Mouse (Mus musculus): ENCODE measurements at regions not wholly inside any gene's neighbourhood (a gene's known extent, or its start where the extent isn't known, plus 50 kb on each side); places are given as distances from the start of the nearest gene placed in this dataset.
A peak's percentile ranks its signal among the peaks of the same experiment; 100 is the strongest.

DNA sequence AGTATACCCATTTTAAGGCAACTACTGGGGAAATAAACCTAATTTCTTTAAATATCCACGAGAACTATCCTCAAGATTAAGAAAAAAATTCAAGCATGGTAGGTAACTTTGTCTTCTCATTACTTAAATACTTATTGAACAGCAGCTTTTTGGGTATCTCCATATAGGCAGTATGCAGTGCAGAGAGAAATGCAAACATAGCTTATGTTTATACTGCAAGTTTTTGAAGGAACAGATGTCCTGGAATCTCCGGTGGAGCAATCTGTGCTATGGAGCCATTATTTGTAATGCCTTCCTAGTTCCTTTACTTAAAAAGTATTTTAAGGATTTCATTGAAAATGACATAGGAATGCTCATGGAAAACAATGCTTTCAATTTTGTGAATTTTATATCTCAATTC, 91.7 kb upstream of the Adgrb3 start:
- peak; percentile 1 for DNase-seq

DNA sequence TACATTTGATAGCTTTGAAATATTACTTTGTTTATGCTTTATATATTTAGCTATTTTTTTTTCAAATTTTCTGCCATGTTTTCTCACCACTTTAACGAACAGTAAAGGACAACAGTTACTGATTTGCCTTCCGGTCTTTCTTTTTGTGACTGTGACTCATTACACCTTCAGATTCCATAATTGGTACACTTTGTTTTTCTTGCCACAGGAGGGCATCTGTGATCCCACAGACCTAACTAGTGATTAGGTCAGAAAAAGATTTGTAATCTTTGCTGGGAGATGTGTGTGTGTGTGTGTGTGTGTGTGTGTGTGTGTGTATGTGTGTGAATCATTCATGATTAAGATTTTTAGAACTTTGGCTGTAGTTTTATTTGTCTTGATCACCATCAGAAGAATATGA, 64.7 kb upstream of the Adgrb3 start:
- no peak for DNase-seq

DNA sequence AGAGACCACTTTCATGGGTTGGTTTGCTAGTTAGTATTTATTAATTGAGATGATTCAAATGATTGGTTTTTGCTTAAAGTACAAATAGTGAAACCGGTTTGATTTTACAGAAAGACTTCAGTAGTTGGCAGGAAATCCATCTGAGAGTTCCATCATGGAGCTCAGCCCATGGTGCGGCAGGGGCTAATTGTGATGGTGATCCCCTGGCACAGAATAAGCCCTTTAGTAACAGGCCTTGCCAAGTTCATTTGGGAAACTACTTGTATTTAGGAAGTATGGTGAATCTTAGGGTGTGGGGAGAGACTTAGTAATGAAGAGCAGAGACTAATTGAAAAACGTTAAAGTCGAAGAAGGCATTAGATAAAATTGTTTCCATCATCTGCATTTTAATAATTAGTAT, 63.5 kb upstream of the Adgrb3 start:
- no peak for DNase-seq

DNA sequence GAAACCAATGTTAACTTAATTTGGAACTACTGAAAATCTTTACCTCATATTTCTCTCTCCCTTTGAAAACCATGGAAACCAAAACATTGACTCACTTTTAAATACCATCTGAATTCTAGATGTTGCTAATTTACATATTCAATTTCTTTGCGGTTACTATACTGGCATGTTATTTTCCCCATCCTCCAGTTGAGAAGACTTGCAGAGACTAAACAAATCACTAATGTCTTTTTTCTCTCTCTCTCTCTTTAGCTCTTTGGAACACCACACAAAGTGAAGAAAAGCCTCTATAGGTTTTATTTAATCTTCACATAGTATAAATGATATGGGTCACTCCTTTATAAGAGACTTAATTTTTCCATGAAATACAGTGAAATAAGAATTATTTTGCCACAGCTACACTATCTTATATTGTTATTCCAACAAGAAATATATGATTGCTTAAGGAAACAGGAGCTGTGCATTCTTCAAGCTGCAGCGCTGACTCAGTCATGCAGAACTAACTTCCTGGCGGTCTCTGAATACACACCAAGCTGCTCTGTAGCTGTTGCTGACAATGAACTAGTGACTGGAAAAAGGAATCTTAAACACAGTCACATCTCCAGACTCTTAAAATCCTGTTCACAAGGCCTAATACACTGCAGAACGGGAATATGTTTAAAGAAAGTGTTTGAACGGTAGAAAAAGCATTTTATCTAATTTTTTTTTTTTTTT, 62.7 kb upstream of the Adgrb3 start:
- DNase-seq = no peak

DNA sequence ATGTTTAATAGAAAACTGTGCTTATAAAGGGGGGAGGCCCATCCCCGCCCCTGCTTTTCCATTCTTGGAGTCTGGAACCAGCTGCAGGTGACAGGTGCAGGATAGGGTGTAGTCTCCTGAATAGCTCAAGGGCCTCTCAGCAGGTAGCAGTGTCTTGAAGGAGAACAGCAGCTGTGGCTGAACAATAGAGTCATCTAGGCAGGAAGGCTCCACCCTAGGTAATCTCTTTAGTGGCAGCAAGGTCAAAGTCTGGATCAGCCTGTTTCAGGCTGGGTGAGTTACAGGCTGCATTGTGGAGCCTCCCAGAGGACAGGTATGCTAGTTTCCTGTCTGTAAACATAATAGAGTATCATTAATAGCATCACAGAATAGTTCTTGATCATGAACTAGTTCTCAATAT, 58.5 kb upstream of the Adgrb3 start:
- DNase-seq = no peak

DNA sequence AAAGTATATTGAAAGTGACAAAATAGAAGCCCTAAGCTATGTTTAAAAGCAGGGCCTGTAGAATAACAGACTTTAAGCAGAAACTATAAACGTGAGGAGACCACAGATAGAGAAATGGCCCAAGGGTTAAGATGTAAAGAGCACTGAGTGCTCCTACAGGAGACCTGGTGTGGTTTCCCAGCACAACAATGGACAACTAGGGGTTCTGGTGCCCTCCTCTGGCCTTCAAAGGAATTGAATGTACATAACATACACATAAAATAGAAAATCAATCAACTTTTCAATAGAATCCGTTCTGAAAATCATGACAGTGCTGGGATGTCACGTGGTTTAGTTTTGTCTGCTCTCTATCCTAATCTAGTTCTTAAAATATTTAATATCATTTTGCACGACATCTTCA, 55.5 kb upstream of the Adgrb3 start:
- no peak for DNase-seq
